Mouse (Mus musculus) adrenal gland (tissue): ENCODE results near the gene Cptp.

Experiments
- intact Hi-C: fragments of 180-260 bp; cut with DNase I; formaldehyde crosslinking; loops from one replicate; pipeline ENCODE4 v1.15.1; 2025
- long read RNA-seq, 2 experiments: library from polyadenylated mRNA; unstranded; transcript quantifications; one replicate each; pipeline ENCODE4 v2.0.0; 2020; ENCODE audit warnings: borderline replicate concordance in 1 of 2; ENCODE audit not compliant: insufficient replicate concordance in 1 of 2

Gene Cptp
- long read RNA-seq, experiment 1, transcript Cptp-201 (3 exons, 2,662 nt) = major isoform, 10 of 11 reads
- long read RNA-seq, experiment 1, partial matches to known transcripts = 0 of 11 reads
- long read RNA-seq, experiment 1, other reads (novel, unspliced or antisense) = 1 of 11 reads
- long read RNA-seq, experiment 2, transcript Cptp-201 (3 exons, 2,662 nt) = major isoform, 15 of 16 reads
- long read RNA-seq, experiment 2, partial matches to known transcripts = 1 of 16 reads
- long read RNA-seq, experiment 2, other reads (novel, unspliced or antisense) = 0 of 16 reads

- intact Hi-C loops = no loop called here
These were observed at the start of gene Cptp, which contains the start of gene Ints11 for GRCm38 (mm10) chr4:155869317-155870033. Cptp (minus strand) TSS chr4:155869440. Ints11 (plus strand) TSS chr4:155869546.

DNA sequence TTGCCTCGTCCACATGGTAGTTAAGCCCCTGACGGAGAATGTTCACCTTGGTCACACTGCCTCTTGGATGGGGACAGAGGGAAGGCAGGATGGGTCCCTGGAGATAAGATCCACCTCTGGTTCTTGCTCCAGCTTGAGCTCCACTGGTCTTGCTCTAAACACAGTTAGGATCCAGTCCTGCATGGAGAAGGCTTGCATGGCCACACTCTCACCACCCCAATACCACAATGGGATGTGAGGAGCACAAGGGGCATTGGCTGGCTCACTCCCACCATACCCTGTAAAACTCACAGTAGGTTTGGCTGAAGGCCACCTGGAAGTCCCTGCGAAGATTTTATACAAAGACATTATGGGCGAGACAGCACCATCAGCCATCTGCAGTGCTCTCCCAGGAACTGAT is 39.5 kb upstream of the Cptp start:
- intact Hi-C loops = no loop called here

GRCm38 (mm10) chr4:155908281-155908680 is 39.0 kb upstream of the Cptp start:
- intact Hi-C loops = no loop called here

DNA sequence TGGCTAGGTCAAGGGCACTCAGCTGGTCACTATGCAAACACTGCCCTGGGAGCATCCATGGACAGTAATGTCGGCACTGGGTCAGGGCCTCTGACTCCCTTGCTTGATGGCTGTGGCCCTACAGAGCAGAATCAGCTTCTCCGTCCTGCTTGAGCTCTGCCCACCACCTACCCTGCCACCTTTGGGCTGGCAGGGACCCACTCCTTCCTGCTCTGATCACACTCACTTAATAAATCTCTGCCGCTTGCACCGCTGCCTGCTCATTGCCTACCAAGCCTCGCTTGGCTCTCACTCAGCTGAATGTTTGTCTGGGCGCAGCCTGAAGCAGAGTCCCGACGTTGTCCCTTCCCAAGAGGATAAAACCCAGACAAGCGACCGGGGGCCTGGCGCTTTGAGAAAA is 37.8 kb upstream of the Cptp start:
- intact Hi-C loops = no loop called here

- intact Hi-C loops = no loop called here
These were observed 36.9 kb upstream of the Cptp start for GRCm38 (mm10) chr4:155906125-155906524.

- intact Hi-C loops = no loop called here
These were observed 36.4 kb upstream of the Cptp start for GRCm38 (mm10) chr4:155905634-155906033.

- intact Hi-C loops = no loop called here
These were observed 35.3 kb upstream of the Cptp start for GRCm38 (mm10) chr4:155904318-155905102.

GRCm38 (mm10) chr4:155903246-155903645 is 34.0 kb upstream of the Cptp start:
- intact Hi-C loops = no loop called here

DNA sequence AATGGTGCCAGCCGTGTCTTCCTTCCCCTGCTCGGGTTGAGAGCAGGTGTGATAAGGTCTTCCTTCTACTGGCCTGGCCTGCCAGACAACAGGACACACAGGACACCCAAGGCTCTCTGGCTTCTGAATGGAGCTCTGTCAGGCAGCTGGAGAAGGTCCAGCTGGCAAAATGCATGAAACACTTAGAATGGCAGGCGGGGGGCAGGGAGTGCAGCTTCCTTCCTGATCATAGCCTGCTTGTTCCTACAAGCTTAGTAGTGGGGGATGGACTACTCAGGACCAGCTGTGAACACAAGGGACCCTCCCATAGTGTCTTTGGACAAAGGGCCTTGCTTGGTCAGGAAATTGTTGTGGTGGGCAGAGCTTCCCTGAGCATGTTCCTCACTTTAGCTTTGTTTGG is 32.0 kb upstream of the Cptp start:
- intact Hi-C loops = no loop called here

DNA sequence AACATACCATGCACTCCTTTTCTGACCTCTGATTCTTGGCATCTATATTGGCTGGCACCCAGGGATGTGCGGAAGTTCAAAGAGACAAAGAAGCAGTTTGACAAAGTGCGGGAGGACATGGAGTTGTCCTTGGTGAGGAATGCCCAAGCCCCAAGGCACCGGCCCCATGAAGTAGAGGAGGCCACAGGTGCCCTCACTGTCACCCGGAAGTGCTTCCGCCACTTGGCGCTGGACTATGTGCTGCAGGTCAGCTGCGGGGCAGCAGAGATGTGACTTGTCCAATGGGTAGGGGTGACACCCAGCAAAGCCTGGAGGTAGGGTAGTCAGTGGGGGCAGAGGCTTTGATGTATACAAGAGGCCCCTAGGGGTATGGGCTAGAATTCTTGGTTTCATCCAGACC is 30.1 kb upstream of the Cptp start:
- intact Hi-C loops = no loop called here

- intact Hi-C loops = no loop called here
These were observed 29.1 kb upstream of the Cptp start for GRCm38 (mm10) chr4:155898318-155898717.

- intact Hi-C loops = no loop called here
These were observed 27.2 kb upstream of the Cptp start for GRCm38 (mm10) chr4:155896461-155896860.

- intact Hi-C loops = loop anchor here (2.0 kb wide), 1 partner anchor 47 kb away; the partner anchor contains the start of gene Ube2j2
These were observed 26.6 kb upstream of the Cptp start for GRCm38 (mm10) chr4:155895826-155896225.

DNA sequence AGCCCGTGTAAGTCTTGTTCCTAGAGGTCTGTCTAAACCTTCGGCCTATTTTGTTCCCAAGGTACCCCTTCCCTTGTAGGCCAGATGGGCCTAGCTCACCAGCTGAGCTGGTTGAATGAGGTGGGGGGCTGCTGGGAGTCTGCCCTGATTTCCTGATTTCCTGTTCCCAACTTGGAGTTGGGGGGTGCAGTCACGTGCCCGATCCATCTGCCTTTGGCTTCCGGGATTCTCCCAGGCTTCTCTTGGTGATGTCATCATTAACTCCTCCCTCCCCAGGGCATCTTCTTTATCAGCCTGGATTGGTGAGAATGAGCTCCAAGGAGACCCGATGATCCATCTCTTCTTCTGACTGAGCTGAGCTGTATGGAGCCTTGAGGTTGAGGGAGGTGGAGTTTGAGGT is 26.0 kb upstream of the Cptp start:
- intact Hi-C loops = loop anchor here (2.0 kb wide), 1 partner anchor 48 kb away; the partner anchor contains the start of gene Ube2j2

GRCm38 (mm10) chr4:155894311-155894881 is 25.2 kb upstream of the Cptp start:
- intact Hi-C loops = loop anchor here (2.0 kb wide), 1 partner anchor 48 kb away; the partner anchor contains the start of gene Ube2j2

DNA sequence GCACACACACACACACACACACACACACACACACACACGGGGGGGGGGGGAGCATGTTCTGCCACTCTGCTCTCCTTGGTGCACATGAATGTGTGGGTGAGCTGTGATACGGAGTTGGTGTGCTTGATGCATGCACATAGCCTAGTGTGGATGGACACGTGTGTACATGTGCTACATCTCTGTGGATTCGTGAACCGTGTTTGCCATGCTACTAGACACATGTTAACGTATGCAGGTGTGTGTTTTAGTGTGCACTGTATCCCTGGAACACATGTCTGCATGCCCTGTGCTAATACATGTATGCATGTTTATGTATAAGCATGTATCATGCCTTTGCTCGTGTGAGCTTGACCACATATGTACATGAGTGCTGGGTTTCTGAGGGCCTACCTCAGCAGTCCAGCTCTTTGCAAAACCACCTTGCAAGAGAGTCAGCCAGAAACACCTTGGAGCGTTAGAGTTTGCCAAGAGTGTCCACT is 24.0 kb upstream of the Cptp start:
- intact Hi-C loops = no loop called here

DNA sequence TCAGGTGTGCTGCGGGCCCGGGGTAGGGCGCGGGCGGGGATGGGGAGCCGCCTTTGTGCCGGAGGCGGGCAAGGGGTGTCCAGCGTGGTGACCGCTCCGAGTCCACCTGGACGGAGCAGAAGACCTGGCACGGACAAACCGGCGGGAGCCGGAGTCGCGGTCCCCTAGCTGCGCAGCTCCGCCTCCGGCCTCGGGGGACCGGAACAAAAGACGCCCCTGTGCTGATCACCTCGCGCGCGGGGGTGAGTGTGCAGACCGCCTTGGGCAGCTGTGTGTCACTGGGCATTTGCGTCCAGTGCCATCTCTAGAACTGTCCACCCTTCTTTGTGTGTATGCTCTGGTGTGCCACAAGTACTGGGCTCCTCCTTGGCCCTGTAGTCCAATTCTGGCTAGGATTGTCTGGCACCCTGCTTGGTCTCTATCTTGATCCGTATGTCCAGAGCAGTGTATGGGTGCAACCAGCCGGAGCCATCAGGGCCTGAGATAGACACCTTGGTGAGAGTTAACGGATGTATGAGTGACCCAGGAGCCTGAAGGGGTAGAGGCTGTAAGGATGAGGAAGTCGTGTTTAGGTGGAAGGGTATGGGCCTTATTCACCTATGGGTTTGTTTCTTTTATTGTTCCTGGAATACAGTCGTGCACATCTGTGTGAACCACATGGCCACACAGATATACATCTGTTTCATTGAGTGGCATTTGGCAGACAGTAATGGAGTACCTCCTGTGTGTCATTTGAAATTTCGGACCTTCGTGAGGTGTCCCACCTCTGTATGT is 23.4 kb upstream of the Cptp start:
- intact Hi-C loops = no loop called here

GRCm38 (mm10) chr4:155892017-155892416 is 22.8 kb upstream of the Cptp start:
- intact Hi-C loops = no loop called here

- intact Hi-C loops = no loop called here
These were observed 22.3 kb upstream of the Cptp start, which contains the start of the genes Pusl1 and Acap3 for GRCm38 (mm10) chr4:155891551-155892001. Pusl1 (minus strand) TSS chr4:155891781. Acap3 (plus strand) TSS chr4:155891822.

- intact Hi-C loops = no loop called here
These were observed 21.8 kb upstream of the Cptp start for GRCm38 (mm10) chr4:155891011-155891471.
